Mouse (Mus musculus) kidney, adult 2 months (tissue): ENCODE data around the gene Cd3g. TPM values are rescaled to one million over a fixed set of nuclear protein-coding genes. Genes with fewer than 3 reads are reported as not detected.
"Not testable (repeated sequence)": the region's sequence is repeated elsewhere in the genome, so short reads cannot be mapped to it uniquely, and the experiment has no call there.

Source experiments
- DNase-seq: peaks from one replicate; pipeline ENCODE4 v3.0.0; 2021
- H3K27ac ChIP-seq: fragments of 200-500 bp; 2 replicates; pipeline ENCODE4 v1.5.1; 2012; ENCODE audit warnings: low read depth, low read length, control low read depth, inconsistent platforms; ENCODE audit not compliant: insufficient read depth
- H3K27me3 ChIP-seq: fragments of 200-500 bp; replicated peaks from 2 replicates; pipeline ENCODE4 v1.6.1; 2012; ENCODE audit warnings: mild to moderate bottlenecking, moderate library complexity, low read length, inconsistent platforms; ENCODE audit not compliant: control insufficient read depth, insufficient read depth
- H3K36me3 ChIP-seq: fragments of 200-500 bp; 2 replicates; pipeline ENCODE4 v1.6.1; 2012; ENCODE audit warnings: mild to moderate bottlenecking, moderate library complexity, low read length, inconsistent platforms; ENCODE audit not compliant: control insufficient read depth, insufficient read depth
- H3K4me1 ChIP-seq: fragments of 200-500 bp; 2 replicates; pipeline ENCODE4 v1.6.1; 2011; ENCODE audit warnings: low read length; ENCODE audit not compliant: control insufficient read depth, insufficient read depth
- H3K4me3 ChIP-seq: fragments of 200-500 bp; 2 replicates; pipeline ENCODE4 v1.5.1; 2011; ENCODE audit warnings: mild to moderate bottlenecking, low read depth, low read length, control low read depth; ENCODE audit not compliant: insufficient read depth
- CTCF ChIP-seq: fragments of 200-500 bp; conservative IDR thresholded peaks from 2 replicates; pipeline ENCODE4 v1.5.1; 2011; ENCODE audit warnings: low read depth, mild to moderate bottlenecking, control low read depth, low read length, moderate library complexity, mixed read lengths; ENCODE audit not compliant: insufficient read depth, insufficient read length
- POLR2A ChIP-seq: fragments of 200-500 bp; IDR thresholded peaks from one replicate; pipeline ENCODE4 v1.6.1; 2011; ENCODE audit warnings: low read depth, low read length, control low read depth
- WGBS: fragments of 180-500 bp; shearing (Covaris S2); methylation state at CpG from one replicate; pipeline ENCODE4 v1.1.7; 2018; 5-methylcytosine and 5-hydroxymethylcytosine counted together
- polyA plus RNA-seq: library from polyadenylated mRNA; depleted of rRNA; stranded (reverse); fragments of >200 nt; gene quantifications from 2 replicates; pipeline ENCODE4 v1.2.3, GENCODE M21; 2012

Cd3g gene
- polyA plus RNA-seq, 1 experiment: 3.2 TPM

GRCm38 (mm10) chr9:44979806-44980205 lies 425 bp downstream of the Cd3g start:
- WGBS: 76% methylated on average over 7 of the region's 7 CpGs
- no peaks in the 10 kb centered on the region for H3K27me3 ChIP-seq
- H3K4me3 ChIP-seq: no peak overlapping the region
- H3K36me3 ChIP-seq: no peaks in the 10 kb centered on the region
- H3K4me1 ChIP-seq: no peaks in the 10 kb centered on the region
- no peak overlapping the region for H3K27ac ChIP-seq
- no peak for DNase-seq
- TF ChIP-seq CTCF: no peak
- no peak for TF ChIP-seq POLR2A

- no peaks in the 10 kb centered on the region for H3K27me3 ChIP-seq
- H3K4me1 ChIP-seq: no peaks in the 10 kb centered on the region
- H3K36me3 ChIP-seq: no peaks in the 10 kb centered on the region
- no peak overlapping the region for H3K27ac ChIP-seq
- WGBS: 72% methylated on average over 6 of the region's 6 CpGs
- no peak for TF ChIP-seq POLR2A
- no peak for DNase-seq
- H3K4me3 ChIP-seq: no peak overlapping the region
These were observed 2.4 kb downstream of the Cd3g start for GRCm38 (mm10) chr9:44977813-44978212.

- Histone ChIP-seq H3K27ac (no peak overlapping the region), H3K4me1 (peaks cover 6% of the 10 kb centered on the region; the same call in 1 of the 2 replicates), H3K36me3 (no peaks in the 10 kb centered on the region), H3K4me3 (no peak overlapping the region), H3K27me3 (no peaks in the 10 kb centered on the region)
- WGBS: 62% methylated on average over 1 of the region's 1 CpGs
- DNase-seq: no peak
- TF ChIP-seq CTCF: no peak; the same call in 1 of the 2 replicates
- TF ChIP-seq POLR2A: no peak
These were observed 10.8 kb downstream of the Cd3g start for GRCm38 (mm10) chr9:44969450-44969849.

GRCm38 (mm10) chr9:44967763-44968162 lies 12.5 kb downstream of the Cd3g start:
- H3K27ac ChIP-seq, H3K4me3 ChIP-seq, DNase-seq, H3K36me3 ChIP-seq, H3K4me1 ChIP-seq, H3K27me3 ChIP-seq: not testable (repeated sequence)
- WGBS: 92% methylated on average over 5 of the region's 5 CpGs

- H3K27ac ChIP-seq: no peak overlapping the region
- 26% methylated on average over 3 of the region's 3 CpGs for WGBS
These were observed 13.4 kb downstream of the Cd3g start for GRCm38 (mm10) chr9:44966815-44967242.

GRCm38 (mm10) chr9:44965833-44966466 lies 14.3 kb downstream of the Cd3g start:
- DNase-seq: no peak
- 13% methylated on average over 10 of the region's 10 CpGs for WGBS
- peaks cover 6% of the 10 kb centered on the region; the same call in 1 of the 2 replicates for H3K4me1 ChIP-seq
- H3K4me3 ChIP-seq: peak overlapping the region; percentile 65
- peak overlapping the region; percentile 98 for H3K27ac ChIP-seq
- TF ChIP-seq CTCF: no peak
- TF ChIP-seq POLR2A: no peak
- no peaks in the 10 kb centered on the region for H3K27me3 ChIP-seq
- H3K36me3 ChIP-seq: peaks cover 1% of the 10 kb centered on the region; the same call in 1 of the 2 replicates

More at GRCm38 (mm10) chr9:44966815-44967242, 13.4 kb downstream of the Cd3g start:
- peak; percentile 93 for DNase-seq
- Histone ChIP-seq H3K27me3 (no peaks in the 10 kb centered on the region), H3K4me1 (peaks cover 6% of the 10 kb centered on the region; the same call in 1 of the 2 replicates), H3K36me3 (peaks cover 1% of the 10 kb centered on the region; the same call in 1 of the 2 replicates), H3K4me3 (no peak overlapping the region)
- TF ChIP-seq CTCF (peak; percentile 92), POLR2A (no peak)

- TF ChIP-seq CTCF (no peak), POLR2A (peak; percentile 79)
- H3K36me3 ChIP-seq: peaks cover 4% of the 10 kb centered on the region
- H3K27ac ChIP-seq: peak within 1 kb of the TSS; percentile 98
- peak within 1 kb of the TSS; percentile 93 for H3K4me3 ChIP-seq
- no peaks in the 10 kb centered on the region for H3K27me3 ChIP-seq
- under 1% methylated on average over 39 of the region's 39 CpGs for WGBS
- DNase-seq: peak; percentile 99
- peaks cover 6% of the 10 kb centered on the region; the same call in 1 of the 2 replicates for H3K4me1 ChIP-seq
These were observed 15.0 kb downstream of the Cd3g start, which contains the start of gene Ube4a for GRCm38 (mm10) chr9:44965126-44965832. TSS of gene Ube4a (minus strand) at chr9:44965600.
